Mouse (Mus musculus): Measurements from ENCODE around the gene Chp1. TPM values are rescaled to one million over a fixed set of nuclear protein-coding genes. Genes with fewer than 3 reads are reported as not detected.

Gene Chp1
- polyA plus RNA-seq, 1 experiment from 2014 or later = 92.4 TPM

GRCm38 (mm10) chr2:119520550-119520949, 26.9 kb upstream of the Chp1 start:
- H3K27me3 ChIP-seq (ENCODE audit: control insufficient read depth, insufficient read depth, low read length) = no peaks in the 10 kb centered on the region
- no peak overlapping the region for H3K27ac ChIP-seq (ENCODE audit: low read length)
- ATAC-seq (ENCODE audit: insufficient read depth, low FRiP score) = no peak
- H3K9ac ChIP-seq (ENCODE audit: low read length) = no peak overlapping the region
- no peaks in the 10 kb centered on the region for H3K9me3 ChIP-seq (replicated peaks; ENCODE audit: control insufficient read depth, low read length)
- no peaks in the 10 kb centered on the region for H3K4me1 ChIP-seq (ENCODE audit: control insufficient read depth, insufficient read depth, low read length)
- H3K4me2 ChIP-seq (ENCODE audit: low read depth, low read length) = no peak overlapping the region
- no peak overlapping the region for H3K4me3 ChIP-seq (replicated peaks; ENCODE audit: low read length)
- H3K36me3 ChIP-seq (ENCODE audit: control insufficient read depth, insufficient read depth, low read length) = no peaks in the 10 kb centered on the region
- 58% methylated on average over 7 of the region's 7 CpGs for WGBS

- Histone ChIP-seq H3K4me2 (ENCODE audit: low read depth, low read length) (no peak overlapping the region), H3K27me3 (ENCODE audit: control insufficient read depth, insufficient read depth, low read length) (no peaks in the 10 kb centered on the region), H3K36me3 (ENCODE audit: control insufficient read depth, insufficient read depth, low read length) (no peaks in the 10 kb centered on the region), H3K9me3 (replicated peaks; ENCODE audit: control insufficient read depth, low read length) (no peaks in the 10 kb centered on the region), H3K27ac (ENCODE audit: low read length) (no peak overlapping the region), H3K4me1 (ENCODE audit: control insufficient read depth, insufficient read depth, low read length) (no peaks in the 10 kb centered on the region), H3K4me3 (replicated peaks; ENCODE audit: low read length) (no peak overlapping the region), H3K9ac (ENCODE audit: low read length) (no peak overlapping the region)
- ATAC-seq (ENCODE audit: insufficient read depth, low FRiP score) = no peak
- WGBS = 85% methylated on average over 4 of the region's 4 CpGs
These were observed 23.7 kb upstream of the Chp1 start for GRCm38 (mm10) chr2:119523836-119524235.

- H3K36me3 ChIP-seq (ENCODE audit: control insufficient read depth, insufficient read depth, low read length) = no peaks in the 10 kb centered on the region
- H3K4me2 ChIP-seq (ENCODE audit: low read depth, low read length) = no peak overlapping the region
- H3K27ac ChIP-seq (ENCODE audit: low read length) = no peak overlapping the region
- H3K27me3 ChIP-seq (ENCODE audit: control insufficient read depth, insufficient read depth, low read length) = no peaks in the 10 kb centered on the region
- no peak for ATAC-seq (ENCODE audit: insufficient read depth, low FRiP score)
- H3K9ac ChIP-seq (ENCODE audit: low read length) = no peak overlapping the region
- H3K4me1 ChIP-seq (ENCODE audit: control insufficient read depth, insufficient read depth, low read length) = no peaks in the 10 kb centered on the region
- H3K4me3 ChIP-seq (replicated peaks; ENCODE audit: low read length) = no peak overlapping the region
- H3K9me3 ChIP-seq (replicated peaks; ENCODE audit: control insufficient read depth, low read length) = no peaks in the 10 kb centered on the region
- 46% methylated on average over 4 of the region's 4 CpGs for WGBS
These were observed 22.1 kb upstream of the Chp1 start for GRCm38 (mm10) chr2:119525422-119525821.

- Histone ChIP-seq H3K27ac (ENCODE audit: low read length) (no peak overlapping the region), H3K36me3 (ENCODE audit: control insufficient read depth, insufficient read depth, low read length) (no peaks in the 10 kb centered on the region), H3K4me1 (ENCODE audit: control insufficient read depth, insufficient read depth, low read length) (no peaks in the 10 kb centered on the region), H3K4me2 (ENCODE audit: low read depth, low read length) (no peak overlapping the region), H3K9me3 (replicated peaks; ENCODE audit: control insufficient read depth, low read length) (no peaks in the 10 kb centered on the region), H3K4me3 (replicated peaks; ENCODE audit: low read length) (no peak overlapping the region), H3K9ac (ENCODE audit: low read length) (no peak overlapping the region), H3K27me3 (ENCODE audit: control insufficient read depth, insufficient read depth, low read length) (no peaks in the 10 kb centered on the region)
- ATAC-seq (ENCODE audit: insufficient read depth, low FRiP score) = no peak
- WGBS = 71% methylated on average over 9 of the region's 9 CpGs
These were observed 8.7 kb upstream of the Chp1 start for GRCm38 (mm10) chr2:119538802-119539201.

GRCm38 (mm10) chr2:119542106-119542505, 5.4 kb upstream of the Chp1 start:
- H3K4me2 ChIP-seq (ENCODE audit: low read depth, low read length) = no peak overlapping the region

GRCm38 (mm10) chr2:119543656-119544055, 3.8 kb upstream of the Chp1 start:
- Histone ChIP-seq H3K9me3 (replicated peaks; ENCODE audit: control insufficient read depth, low read length) (no peaks in the 10 kb centered on the region), H3K4me1 (ENCODE audit: control insufficient read depth, insufficient read depth, low read length) (peaks cover 3% of the 10 kb centered on the region), H3K4me3 (replicated peaks; ENCODE audit: low read length) (no peak overlapping the region), H3K9ac (ENCODE audit: low read length) (no peak overlapping the region), H3K36me3 (ENCODE audit: control insufficient read depth, insufficient read depth, low read length) (no peaks in the 10 kb centered on the region), H3K27ac (ENCODE audit: low read length) (no peak overlapping the region), H3K4me2 (ENCODE audit: low read depth, low read length) (no peak overlapping the region), H3K27me3 (ENCODE audit: control insufficient read depth, insufficient read depth, low read length) (no peaks in the 10 kb centered on the region)
- WGBS = 70% methylated on average over 2 of the region's 2 CpGs
- no peak for ATAC-seq (ENCODE audit: insufficient read depth, low FRiP score)

More at GRCm38 (mm10) chr2:119542106-119542505, 5.4 kb upstream of the Chp1 start:
- Histone ChIP-seq H3K9me3 (replicated peaks; ENCODE audit: control insufficient read depth, low read length) (no peaks in the 10 kb centered on the region), H3K36me3 (ENCODE audit: control insufficient read depth, insufficient read depth, low read length) (no peaks in the 10 kb centered on the region), H3K4me3 (replicated peaks; ENCODE audit: low read length) (no peak overlapping the region), H3K4me1 (ENCODE audit: control insufficient read depth, insufficient read depth, low read length) (no peaks in the 10 kb centered on the region), H3K27ac (ENCODE audit: low read length) (no peak overlapping the region), H3K27me3 (ENCODE audit: control insufficient read depth, insufficient read depth, low read length) (no peaks in the 10 kb centered on the region), H3K9ac (ENCODE audit: low read length) (no peak overlapping the region)
- ATAC-seq (ENCODE audit: insufficient read depth, low FRiP score) = no peak
- 16% methylated on average over 1 of the region's 1 CpGs for WGBS

GRCm38 (mm10) chr2:119546848-119547521, 512 bp upstream of the Chp1 start:
- under 1% methylated on average over 30 of the region's 30 CpGs for WGBS
- no peaks in the 10 kb centered on the region for H3K9me3 ChIP-seq (replicated peaks; ENCODE audit: control insufficient read depth, low read length)
- H3K27me3 ChIP-seq (ENCODE audit: control insufficient read depth, insufficient read depth, low read length) = no peaks in the 10 kb centered on the region
- H3K4me1 ChIP-seq (ENCODE audit: control insufficient read depth, insufficient read depth, low read length) = peaks cover 15% of the 10 kb centered on the region
- H3K36me3 ChIP-seq (ENCODE audit: control insufficient read depth, insufficient read depth, low read length) = no peaks in the 10 kb centered on the region
- peak overlapping the region; percentile 64 for H3K9ac ChIP-seq (ENCODE audit: low read length)
- H3K4me3 ChIP-seq (replicated peaks; ENCODE audit: low read length) = peak overlapping the region; percentile 86
- peak overlapping the region; percentile 78 for H3K27ac ChIP-seq (ENCODE audit: low read length)
- H3K4me2 ChIP-seq (ENCODE audit: low read depth, low read length) = peak overlapping the region; percentile 68
- ATAC-seq (ENCODE audit: insufficient read depth, low FRiP score) = peak; percentile 70

- H3K4me3 ChIP-seq (replicated peaks; ENCODE audit: low read length) = peak overlapping the region; percentile 86
- H3K4me2 ChIP-seq (ENCODE audit: low read depth, low read length) = peak overlapping the region; percentile 65
- H3K27me3 ChIP-seq (ENCODE audit: control insufficient read depth, insufficient read depth, low read length) = no peaks in the 10 kb centered on the region
- peaks cover 15% of the 10 kb centered on the region for H3K4me1 ChIP-seq (ENCODE audit: control insufficient read depth, insufficient read depth, low read length)
- H3K9ac ChIP-seq (ENCODE audit: low read length) = peak overlapping the region; percentile 89
- WGBS = 4% methylated on average over 3 of the region's 3 CpGs
- H3K9me3 ChIP-seq (replicated peaks; ENCODE audit: control insufficient read depth, low read length) = no peaks in the 10 kb centered on the region
- ATAC-seq (ENCODE audit: insufficient read depth, low FRiP score) = no peak
- H3K36me3 ChIP-seq (ENCODE audit: control insufficient read depth, insufficient read depth, low read length) = no peaks in the 10 kb centered on the region
- H3K27ac ChIP-seq (ENCODE audit: low read length) = peak overlapping the region; percentile 92
These were observed 819 bp downstream of the Chp1 start for GRCm38 (mm10) chr2:119548371-119548660.

GRCm38 (mm10) chr2:119548691-119549090, 1.2 kb downstream of the Chp1 start:
- 64% methylated on average over 5 of the region's 5 CpGs for WGBS
- Histone ChIP-seq H3K27me3 (ENCODE audit: control insufficient read depth, insufficient read depth, low read length) (no peaks in the 10 kb centered on the region), H3K4me3 (replicated peaks; ENCODE audit: low read length) (peak overlapping the region; percentile 86), H3K9ac (ENCODE audit: low read length) (no peak overlapping the region), H3K4me1 (ENCODE audit: control insufficient read depth, insufficient read depth, low read length) (peaks cover 15% of the 10 kb centered on the region), H3K27ac (ENCODE audit: low read length) (peak overlapping the region; percentile 51), H3K36me3 (ENCODE audit: control insufficient read depth, insufficient read depth, low read length) (no peaks in the 10 kb centered on the region), H3K4me2 (ENCODE audit: low read depth, low read length) (peak overlapping the region; percentile 65), H3K9me3 (replicated peaks; ENCODE audit: control insufficient read depth, low read length) (no peaks in the 10 kb centered on the region)
- ATAC-seq (ENCODE audit: insufficient read depth, low FRiP score) = no peak
